Mouse (Mus musculus): Measurements from ENCODE around the gene Stam. TPM values are rescaled to one million over a fixed set of nuclear protein-coding genes. Genes with fewer than 3 reads are reported as not detected.
A peak's percentile ranks its signal among the peaks of the same experiment; 100 is the strongest.

The Stam gene
- total and polyA plus RNA-seq, 2 experiments from 2014 or later: 85.6 to 95.9 TPM

DNA sequence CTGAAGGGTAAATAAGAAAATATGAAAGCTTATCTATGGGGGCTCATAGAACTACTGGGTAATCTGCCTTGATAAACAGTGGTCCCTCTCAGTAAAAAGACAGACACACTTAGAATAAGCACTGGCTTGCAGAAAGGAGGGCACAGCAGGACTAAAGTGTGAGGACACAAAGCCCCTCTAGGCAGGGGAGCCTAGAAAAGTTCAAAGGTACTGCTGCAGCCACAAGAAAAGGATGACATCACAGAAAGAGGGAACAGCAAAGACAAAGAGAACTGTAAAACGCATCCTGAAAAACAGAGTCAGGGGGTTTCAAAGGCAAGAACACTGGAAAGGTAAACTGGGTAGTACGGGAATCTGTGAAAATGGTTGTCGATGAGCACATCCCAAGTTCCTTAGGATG, 20.3 kb upstream of the Stam start:
- TF ChIP-seq CTCF (IDR thresholded peaks at IDR 0.05; ENCODE audit: low read depth): no peak
- Histone ChIP-seq H3K4me1 (ENCODE audit: insufficient read depth, low read length) (no peaks in the 10 kb centered on the region), H3K36me3 (ENCODE audit: insufficient read depth, low read length) (no peaks in the 10 kb centered on the region), H3K27ac (no peak overlapping the region), H3K4me3 (ENCODE audit: low read length) (no peak overlapping the region), H3K9ac (replicated peaks; ENCODE audit: low read length) (no peak overlapping the region), H3K27me3 (ENCODE audit: insufficient read depth, low read length) (no peaks in the 10 kb centered on the region), H3K4me2 (ENCODE audit: low read depth, low read length) (peak overlapping the region; percentile 75), H3K9me3 (ENCODE audit: low read length) (no peaks in the 10 kb centered on the region)
- DNase-seq (ENCODE audit: low spot score) (no peak), ATAC-seq (no peak)
- 59% methylated on average over 3 of the region's 3 CpGs for WGBS

DNA sequence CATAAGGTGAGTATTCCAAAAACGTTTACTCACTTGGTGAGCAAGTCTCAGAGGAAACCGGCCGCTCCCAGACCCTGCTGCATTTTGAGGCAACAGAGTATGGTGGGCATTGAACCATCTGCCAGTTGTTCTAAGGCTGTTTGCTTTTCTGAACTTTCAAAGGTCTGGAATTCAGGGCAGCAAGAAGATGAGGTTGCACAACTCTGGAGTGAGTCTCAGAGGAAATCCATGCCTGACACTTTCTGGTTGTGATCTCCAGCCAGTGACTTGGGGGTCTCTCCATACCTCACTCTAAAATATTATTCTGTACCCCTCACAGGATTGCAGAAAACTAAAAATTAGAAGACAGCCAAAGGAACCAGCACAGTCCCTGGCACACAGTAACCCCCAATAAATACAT, 19.7 kb upstream of the Stam start:
- Histone ChIP-seq H3K36me3 (ENCODE audit: insufficient read depth, low read length) (no peaks in the 10 kb centered on the region), H3K27ac (no peak overlapping the region), H3K4me3 (ENCODE audit: low read length) (peak overlapping the region; percentile 77; the same call in 1 of the 2 replicates), H3K4me1 (ENCODE audit: insufficient read depth, low read length) (no peaks in the 10 kb centered on the region), H3K9ac (replicated peaks; ENCODE audit: low read length) (no peak overlapping the region), H3K27me3 (ENCODE audit: insufficient read depth, low read length) (no peaks in the 10 kb centered on the region), H3K4me2 (ENCODE audit: low read depth, low read length) (peak overlapping the region; percentile 75), H3K9me3 (ENCODE audit: low read length) (no peaks in the 10 kb centered on the region)
- 53% methylated on average over 3 of the region's 3 CpGs for WGBS
- ATAC-seq (no peak), DNase-seq (ENCODE audit: low spot score) (no peak)
- no peak for TF ChIP-seq CTCF (IDR thresholded peaks at IDR 0.05; ENCODE audit: low read depth)

DNA sequence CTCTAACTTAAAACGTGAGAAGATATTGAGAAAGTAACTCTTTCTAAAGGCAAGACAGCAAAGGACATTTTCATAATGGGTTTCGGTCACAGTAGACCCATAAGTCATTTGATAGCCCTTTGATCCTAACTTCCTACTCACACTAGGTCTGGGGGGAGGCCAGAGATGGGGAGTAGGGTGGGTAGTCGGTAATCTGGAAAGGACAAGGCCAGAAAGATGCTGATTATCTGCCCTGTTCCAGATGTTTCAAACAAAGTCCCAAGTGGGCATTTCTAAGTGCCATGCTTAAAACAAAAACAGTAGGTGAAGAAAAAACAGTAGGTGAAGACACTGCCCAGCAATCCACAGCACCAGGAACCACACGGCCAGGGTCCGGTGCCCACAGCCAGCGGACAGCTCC, 19.2 kb upstream of the Stam start:
- Histone ChIP-seq H3K27ac (peak overlapping the region; percentile 87), H3K4me1 (ENCODE audit: insufficient read depth, low read length) (no peaks in the 10 kb centered on the region), H3K36me3 (ENCODE audit: insufficient read depth, low read length) (no peaks in the 10 kb centered on the region), H3K27me3 (ENCODE audit: insufficient read depth, low read length) (no peaks in the 10 kb centered on the region), H3K9ac (replicated peaks; ENCODE audit: low read length) (peak overlapping the region; percentile 70), H3K4me2 (ENCODE audit: low read depth, low read length) (peak overlapping the region; percentile 75), H3K4me3 (ENCODE audit: low read length) (peak overlapping the region; percentile 77), H3K9me3 (ENCODE audit: low read length) (no peaks in the 10 kb centered on the region)
- ATAC-seq: no peak
- 6% methylated on average over 6 of the region's 6 CpGs for WGBS
- DNase-seq (ENCODE audit: low spot score): no peak
- TF ChIP-seq CTCF (IDR thresholded peaks at IDR 0.05; ENCODE audit: low read depth): no peak

DNA sequence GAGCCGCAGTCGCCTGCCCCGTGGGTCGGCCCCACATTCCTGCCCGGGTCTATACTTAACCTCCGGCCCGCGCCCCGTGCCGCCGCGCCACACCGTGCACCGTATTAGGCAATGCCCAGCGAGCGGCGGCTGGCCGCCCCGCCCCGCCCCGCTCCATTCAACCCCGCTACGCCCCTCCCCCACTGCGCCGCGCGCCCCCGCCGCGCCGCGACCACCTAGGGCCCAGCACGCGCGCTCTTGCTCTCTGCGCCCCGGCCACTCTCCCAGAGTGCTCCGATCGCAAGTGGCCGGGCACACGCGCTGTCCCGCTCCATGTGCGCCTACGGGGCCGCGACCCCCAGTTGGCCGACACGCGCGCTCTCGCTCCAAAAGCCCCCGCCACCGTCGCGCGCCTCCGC, 18.7 kb upstream of the Stam start:
- H3K36me3 ChIP-seq (ENCODE audit: insufficient read depth, low read length): no peaks in the 10 kb centered on the region
- DNase-seq (ENCODE audit: low spot score) (no peak), ATAC-seq (peak; percentile 92)
- no peaks in the 10 kb centered on the region for H3K27me3 ChIP-seq (ENCODE audit: insufficient read depth, low read length)
- H3K4me1 ChIP-seq (ENCODE audit: insufficient read depth, low read length): no peaks in the 10 kb centered on the region
- no peak for TF ChIP-seq CTCF (IDR thresholded peaks at IDR 0.05; ENCODE audit: low read depth)
- peak overlapping the region; percentile 75 for H3K4me2 ChIP-seq (ENCODE audit: low read depth, low read length)
- peak overlapping the region; percentile 77 for H3K4me3 ChIP-seq (ENCODE audit: low read length)
- peak overlapping the region; percentile 70 for H3K9ac ChIP-seq (replicated peaks; ENCODE audit: low read length)
- no peaks in the 10 kb centered on the region for H3K9me3 ChIP-seq (ENCODE audit: low read length)
- under 1% methylated on average over 52 of the region's 58 CpGs for WGBS
- peak overlapping the region; percentile 87 for H3K27ac ChIP-seq

DNA sequence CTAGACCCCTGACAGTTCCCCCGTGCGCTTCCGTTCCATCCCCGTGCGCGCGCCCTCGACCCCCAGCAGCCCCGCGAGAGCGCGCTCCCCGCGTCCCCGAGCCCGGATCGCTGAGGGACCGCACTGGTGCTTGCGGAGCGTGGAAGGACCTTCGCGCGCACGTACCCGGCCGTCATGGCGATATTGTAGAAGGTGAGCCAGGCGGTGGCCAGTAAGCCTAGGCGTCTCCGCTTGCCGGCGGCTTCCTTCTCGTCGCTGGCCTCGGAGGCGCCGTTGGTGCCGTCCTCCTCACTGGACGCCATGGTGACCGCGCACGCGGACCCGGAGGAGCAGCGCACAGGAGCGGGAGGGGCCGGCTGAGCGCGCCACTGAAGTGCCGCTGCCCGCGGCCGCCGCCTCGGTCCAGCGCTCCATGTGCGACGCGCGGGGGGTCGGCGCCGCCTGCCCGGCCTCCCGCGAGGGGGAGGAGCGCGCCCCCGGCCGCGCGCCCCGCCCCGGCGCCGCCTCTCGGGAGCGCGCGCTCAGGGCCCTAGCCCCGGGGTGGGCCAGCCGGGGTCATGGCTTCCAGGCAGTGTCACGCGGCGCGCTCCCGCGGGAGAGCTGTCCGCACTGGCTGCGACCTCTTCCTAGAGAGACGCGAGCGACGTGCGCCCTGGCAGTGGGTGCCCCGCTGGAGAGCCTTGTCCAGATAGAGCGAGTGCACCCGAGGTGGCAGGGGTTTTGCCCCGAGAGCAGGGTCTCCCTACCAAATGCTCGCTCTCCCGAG, 18.1 kb upstream of the Stam start, which contains the start of gene Hacd1:
Gene Hacd1, minus strand, starts transcription at position 570 of the 766 bp plus-strand sequence.
- Histone ChIP-seq H3K27ac (peak within 1 kb of the TSS; percentile 87), H3K4me1 (ENCODE audit: insufficient read depth, low read length) (no peaks in the 10 kb centered on the region), H3K27me3 (ENCODE audit: insufficient read depth, low read length) (no peaks in the 10 kb centered on the region), H3K36me3 (ENCODE audit: insufficient read depth, low read length) (no peaks in the 10 kb centered on the region), H3K9ac (replicated peaks; ENCODE audit: low read length) (peak within 1 kb of the TSS; percentile 70), H3K9me3 (ENCODE audit: low read length) (no peaks in the 10 kb centered on the region), H3K4me2 (ENCODE audit: low read depth, low read length) (peak within 1 kb of the TSS; percentile 75), H3K4me3 (ENCODE audit: low read length) (peak within 1 kb of the TSS; percentile 77)
- DNase-seq (ENCODE audit: low spot score): peak; percentile 96
- TF ChIP-seq CTCF (IDR thresholded peaks at IDR 0.05; ENCODE audit: low read depth): no peak
- peak; percentile 93 for ATAC-seq
- WGBS: under 1% methylated on average over 86 of the region's 101 CpGs

DNA sequence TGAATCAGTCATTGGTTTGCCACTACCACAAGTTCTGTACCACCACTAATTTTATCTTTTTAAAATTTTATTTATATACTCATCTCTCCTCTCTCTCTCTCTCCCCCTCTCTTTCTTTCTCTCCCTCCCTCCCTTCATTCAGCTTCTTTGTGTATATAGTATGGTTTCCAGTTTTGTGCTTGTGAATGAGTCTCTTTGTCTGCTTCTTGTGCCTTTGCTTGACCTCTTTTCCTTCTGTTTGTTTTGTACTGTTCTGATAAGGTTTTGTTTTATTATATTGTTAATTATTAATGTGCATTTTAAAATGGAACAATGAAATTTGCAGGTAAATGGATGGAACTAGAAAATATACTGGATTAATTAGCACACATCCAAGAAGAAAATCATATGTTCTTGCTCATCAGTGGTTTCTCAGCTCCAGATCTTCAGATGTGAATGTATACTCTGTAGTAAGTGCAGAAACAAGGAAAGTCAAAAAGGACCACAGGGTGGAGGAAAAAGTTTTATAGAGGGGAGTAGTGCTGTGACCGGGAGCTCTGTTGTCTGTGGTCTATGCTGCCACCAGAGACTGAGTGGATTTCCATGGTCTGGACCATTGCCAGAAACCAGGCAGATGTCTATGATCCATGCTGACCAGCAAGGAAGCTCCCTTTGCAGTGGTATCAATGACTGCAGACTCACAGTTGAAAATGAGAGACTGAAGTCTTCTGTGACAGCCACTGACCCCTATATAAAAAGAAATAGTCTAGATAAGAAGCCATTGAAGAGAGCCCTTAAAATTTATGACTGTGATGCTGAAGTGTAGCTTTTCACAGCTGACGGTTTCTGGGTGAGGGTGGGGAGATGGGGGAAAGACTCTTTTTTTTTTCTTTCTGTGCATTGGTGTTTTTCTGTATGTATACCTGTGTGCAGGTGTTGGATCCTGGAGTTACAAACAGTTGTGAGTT, 7.9 kb upstream of the Stam start:
- no peak for TF ChIP-seq CTCF (IDR thresholded peaks at IDR 0.05; ENCODE audit: low read depth)
- ATAC-seq: no peak
- WGBS: 72% methylated on average over 2 of the region's 2 CpGs

More for the DNA sequence above, 7.9 kb upstream of the Stam start:
- no peak overlapping the region for H3K9ac ChIP-seq (replicated peaks; ENCODE audit: low read length)
- no peaks in the 10 kb centered on the region for H3K27me3 ChIP-seq (ENCODE audit: insufficient read depth, low read length)
- no peaks in the 10 kb centered on the region for H3K9me3 ChIP-seq (ENCODE audit: low read length)
- no peak for DNase-seq (ENCODE audit: low spot score)
- no peaks in the 10 kb centered on the region for H3K4me1 ChIP-seq (ENCODE audit: insufficient read depth, low read length)
- no peak overlapping the region for H3K4me2 ChIP-seq (ENCODE audit: low read depth, low read length)
- no peak overlapping the region for H3K27ac ChIP-seq
- H3K4me3 ChIP-seq (ENCODE audit: low read length): no peak overlapping the region
- H3K36me3 ChIP-seq (ENCODE audit: insufficient read depth, low read length): no peaks in the 10 kb centered on the region
